Mouse (Mus musculus): ENCODE data around the gene Sash1. TPM values are rescaled to one million over a fixed set of nuclear protein-coding genes. Genes with fewer than 3 reads are reported as not detected.

Sash1 gene
- polyA plus RNA-seq, 1 experiment from 2014 or later, result 6.5 TPM

GRCm38 (mm10) chr10:8756604-8757354 is 129.1 kb downstream of the Sash1 start:
- Histone ChIP-seq H3K4me3 (ENCODE audit: low read depth, low read length) (no peak overlapping the region), H3K27ac (ENCODE audit: low read depth, low read length) (no peak overlapping the region), H3K9ac (ENCODE audit: low read depth, low read length) (no peak overlapping the region), H3K9me3 (ENCODE audit: control insufficient read depth, low read length) (no peaks in the 10 kb centered on the region), H3K27me3 (ENCODE audit: control insufficient read depth, insufficient read depth, low read length) (no peaks in the 10 kb centered on the region), H3K4me1 (replicated peaks; ENCODE audit: control insufficient read depth, insufficient read depth, low read length) (peaks cover 9% of the 10 kb centered on the region), H3K4me2 (replicated peaks; ENCODE audit: low read depth, low read length) (no peak overlapping the region; the same call in 1 of the 2 replicates), H3K36me3 (ENCODE audit: control insufficient read depth, insufficient read depth, low read length) (no peaks in the 10 kb centered on the region)
- DNase-seq (ENCODE audit: low spot score) (no peak), ATAC-seq (ENCODE audit: low FRiP score) (no peak)
- WGBS, result 80% methylated on average over 11 of the region's 11 CpGs

GRCm38 (mm10) chr10:8753377-8753776 is 132.5 kb downstream of the Sash1 start:
- no peak overlapping the region for H3K9ac ChIP-seq (ENCODE audit: low read depth, low read length)
- no peak overlapping the region for H3K4me3 ChIP-seq (ENCODE audit: low read depth, low read length)
- H3K4me2 ChIP-seq (replicated peaks; ENCODE audit: low read depth, low read length), result no peak overlapping the region
- no peaks in the 10 kb centered on the region for H3K36me3 ChIP-seq (ENCODE audit: control insufficient read depth, insufficient read depth, low read length)
- H3K4me1 ChIP-seq (replicated peaks; ENCODE audit: control insufficient read depth, insufficient read depth, low read length), result peaks cover 3% of the 10 kb centered on the region; the same call in 1 of the 2 replicates
- no peaks in the 10 kb centered on the region for H3K27me3 ChIP-seq (ENCODE audit: control insufficient read depth, insufficient read depth, low read length)
- WGBS, result 83% methylated on average over 3 of the region's 3 CpGs
- no peak overlapping the region for H3K27ac ChIP-seq (ENCODE audit: low read depth, low read length)
- DNase-seq (ENCODE audit: low spot score) (no peak), ATAC-seq (ENCODE audit: low FRiP score) (no peak)
- no peaks in the 10 kb centered on the region for H3K9me3 ChIP-seq (ENCODE audit: control insufficient read depth, low read length)

GRCm38 (mm10) chr10:8752436-8752835 is 133.4 kb downstream of the Sash1 start:
- Histone ChIP-seq H3K4me3 (ENCODE audit: low read depth, low read length) (no peak overlapping the region), H3K9ac (ENCODE audit: low read depth, low read length) (no peak overlapping the region), H3K4me2 (replicated peaks; ENCODE audit: low read depth, low read length) (no peak overlapping the region), H3K9me3 (ENCODE audit: control insufficient read depth, low read length) (no peaks in the 10 kb centered on the region), H3K36me3 (ENCODE audit: control insufficient read depth, insufficient read depth, low read length) (no peaks in the 10 kb centered on the region), H3K4me1 (replicated peaks; ENCODE audit: control insufficient read depth, insufficient read depth, low read length) (peaks cover 2% of the 10 kb centered on the region; the same call in 1 of the 2 replicates), H3K27ac (ENCODE audit: low read depth, low read length) (no peak overlapping the region), H3K27me3 (ENCODE audit: control insufficient read depth, insufficient read depth, low read length) (no peaks in the 10 kb centered on the region)
- WGBS, result 75% methylated on average over 7 of the region's 7 CpGs
- no peak for ATAC-seq (ENCODE audit: low FRiP score)
- DNase-seq (ENCODE audit: low spot score), result no peak

GRCm38 (mm10) chr10:8749537-8749936 is 136.3 kb downstream of the Sash1 start:
- no peak for ATAC-seq (ENCODE audit: low FRiP score)
- no peak for DNase-seq (ENCODE audit: low spot score)
- Histone ChIP-seq H3K9ac (ENCODE audit: low read depth, low read length) (no peak overlapping the region), H3K27ac (ENCODE audit: low read depth, low read length) (no peak overlapping the region), H3K27me3 (ENCODE audit: control insufficient read depth, insufficient read depth, low read length) (no peaks in the 10 kb centered on the region), H3K36me3 (ENCODE audit: control insufficient read depth, insufficient read depth, low read length) (no peaks in the 10 kb centered on the region), H3K4me2 (replicated peaks; ENCODE audit: low read depth, low read length) (no peak overlapping the region), H3K9me3 (ENCODE audit: control insufficient read depth, low read length) (no peaks in the 10 kb centered on the region), H3K4me1 (replicated peaks; ENCODE audit: control insufficient read depth, insufficient read depth, low read length) (no peaks in the 10 kb centered on the region), H3K4me3 (ENCODE audit: low read depth, low read length) (no peak overlapping the region)
- WGBS, result 74% methylated on average over 11 of the region's 11 CpGs

- H3K4me2 ChIP-seq (replicated peaks; ENCODE audit: low read depth, low read length), result no peak overlapping the region
- no peaks in the 10 kb centered on the region for H3K36me3 ChIP-seq (ENCODE audit: control insufficient read depth, insufficient read depth, low read length)
- no peak for DNase-seq (ENCODE audit: low spot score)
- H3K9ac ChIP-seq (ENCODE audit: low read depth, low read length), result no peak overlapping the region
- ATAC-seq (ENCODE audit: low FRiP score), result no peak
- 86% methylated on average over 21 of the region's 21 CpGs for WGBS
- no peak overlapping the region for H3K27ac ChIP-seq (ENCODE audit: low read depth, low read length)
- no peaks in the 10 kb centered on the region for H3K9me3 ChIP-seq (ENCODE audit: control insufficient read depth, low read length)
- H3K4me1 ChIP-seq (replicated peaks; ENCODE audit: control insufficient read depth, insufficient read depth, low read length), result no peaks in the 10 kb centered on the region
- H3K27me3 ChIP-seq (ENCODE audit: control insufficient read depth, insufficient read depth, low read length), result no peaks in the 10 kb centered on the region
- H3K4me3 ChIP-seq (ENCODE audit: low read depth, low read length), result no peak overlapping the region
Observed at GRCm38 (mm10) chr10:8747450-8748212, 138.2 kb downstream of the Sash1 start.

- H3K27me3 ChIP-seq (ENCODE audit: control insufficient read depth, insufficient read depth, low read length), result no peaks in the 10 kb centered on the region
- DNase-seq (ENCODE audit: low spot score) (no peak), ATAC-seq (ENCODE audit: low FRiP score) (no peak)
- H3K4me2 ChIP-seq (replicated peaks; ENCODE audit: low read depth, low read length), result no peak overlapping the region
- H3K4me3 ChIP-seq (ENCODE audit: low read depth, low read length), result no peak overlapping the region
- no peak overlapping the region for H3K27ac ChIP-seq (ENCODE audit: low read depth, low read length)
- WGBS, result 77% methylated on average over 14 of the region's 14 CpGs
- no peaks in the 10 kb centered on the region for H3K9me3 ChIP-seq (ENCODE audit: control insufficient read depth, low read length)
- H3K36me3 ChIP-seq (ENCODE audit: control insufficient read depth, insufficient read depth, low read length), result 0 out of 2 replicates have a peak, but pooled peaks cover 3% of the 10 kb centered on the region
- no peak overlapping the region for H3K9ac ChIP-seq (ENCODE audit: low read depth, low read length)
- no peaks in the 10 kb centered on the region for H3K4me1 ChIP-seq (replicated peaks; ENCODE audit: control insufficient read depth, insufficient read depth, low read length)
Observed at GRCm38 (mm10) chr10:8746082-8746696, 139.7 kb downstream of the Sash1 start.

GRCm38 (mm10) chr10:8742872-8743271 is 143.0 kb downstream of the Sash1 start:
- Histone ChIP-seq H3K9me3 (ENCODE audit: control insufficient read depth, low read length) (no peaks in the 10 kb centered on the region), H3K36me3 (ENCODE audit: control insufficient read depth, insufficient read depth, low read length) (0 out of 2 replicates have a peak, but pooled peaks cover 3% of the 10 kb centered on the region), H3K4me3 (ENCODE audit: low read depth, low read length) (no peak overlapping the region), H3K4me1 (replicated peaks; ENCODE audit: control insufficient read depth, insufficient read depth, low read length) (no peaks in the 10 kb centered on the region), H3K27ac (ENCODE audit: low read depth, low read length) (no peak overlapping the region), H3K9ac (ENCODE audit: low read depth, low read length) (no peak overlapping the region), H3K4me2 (replicated peaks; ENCODE audit: low read depth, low read length) (no peak overlapping the region), H3K27me3 (ENCODE audit: control insufficient read depth, insufficient read depth, low read length) (no peaks in the 10 kb centered on the region)
- peak; percentile 84 for DNase-seq (ENCODE audit: low spot score)
- 54% methylated on average over 2 of the region's 2 CpGs for WGBS
- 0 out of 2 replicates have a peak, but pooled peaks have one; percentile 39 for ATAC-seq (ENCODE audit: low FRiP score)

- no peak for DNase-seq (ENCODE audit: low spot score)
Observed at GRCm38 (mm10) chr10:8741505-8741904, 144.4 kb downstream of the Sash1 start.

More at GRCm38 (mm10) chr10:8741505-8741904, 144.4 kb downstream of the Sash1 start:
- no peak for ATAC-seq (ENCODE audit: low FRiP score)
- no peaks in the 10 kb centered on the region for H3K4me1 ChIP-seq (replicated peaks; ENCODE audit: control insufficient read depth, insufficient read depth, low read length)
- no peak overlapping the region for H3K9ac ChIP-seq (ENCODE audit: low read depth, low read length)
- 92% methylated on average over 9 of the region's 9 CpGs for WGBS
- no peak overlapping the region for H3K4me3 ChIP-seq (ENCODE audit: low read depth, low read length)
- no peak overlapping the region for H3K27ac ChIP-seq (ENCODE audit: low read depth, low read length)
- H3K27me3 ChIP-seq (ENCODE audit: control insufficient read depth, insufficient read depth, low read length), result no peaks in the 10 kb centered on the region
- H3K36me3 ChIP-seq (ENCODE audit: control insufficient read depth, insufficient read depth, low read length), result 0 out of 2 replicates have a peak, but pooled peaks cover 3% of the 10 kb centered on the region
- no peaks in the 10 kb centered on the region for H3K9me3 ChIP-seq (ENCODE audit: control insufficient read depth, low read length)
- no peak overlapping the region for H3K4me2 ChIP-seq (replicated peaks; ENCODE audit: low read depth, low read length)

Data from hindbrain, embryonic 11.5 days (tissue).